Mouse (Mus musculus) limb, embryonic 14.5 days (tissue): ENCODE measurements around the gene Nipal4. TPM values are rescaled to one million over a fixed set of nuclear protein-coding genes. Genes with fewer than 3 reads are reported as not detected.

Experiments used
- ATAC-seq: fragments of 200-750 bp; cut with Nextera tagmentation; 2 replicates; pipeline ENCODE4 v1.8.0; 2017; ENCODE audit warnings: low read depth, moderate number of reproducible peaks, moderate TSS enrichment; ENCODE audit not compliant: low FRiP score
- DNase-seq: peaks from one replicate; pipeline ENCODE4 v3.0.0-alpha.2; 2015; ENCODE audit warnings: low spot score
- H3K27ac ChIP-seq: fragments of 300-500 bp; sonication (generic); replicated peaks from 2 replicates; pipeline ENCODE4 v1.5.1; 2014; ENCODE audit warnings: low read depth, mild to moderate bottlenecking, low read length, moderate library complexity, mixed read lengths
- H3K27me3 ChIP-seq: fragments of 300-500 bp; sonication (generic); 2 replicates; pipeline ENCODE4 v1.6.1; 2014; ENCODE audit warnings: low read length, mixed read lengths; ENCODE audit not compliant: control insufficient read depth, insufficient read depth
- H3K36me3 ChIP-seq: fragments of 300-500 bp; sonication (generic); 2 replicates; pipeline ENCODE4 v1.6.1; 2014; ENCODE audit warnings: mild to moderate bottlenecking, low read length, moderate library complexity, mixed read lengths; ENCODE audit not compliant: control insufficient read depth, insufficient read depth
- H3K4me1 ChIP-seq: fragments of 300-500 bp; sonication (generic); 2 replicates; pipeline ENCODE4 v1.6.1; 2014; ENCODE audit warnings: antibody characterized with exemption, low read length, mixed read lengths; ENCODE audit not compliant: control insufficient read depth, insufficient read depth
- H3K4me2 ChIP-seq: fragments of 300-500 bp; sonication (generic); replicated peaks from 2 replicates; pipeline ENCODE4 v1.6.1; 2014; ENCODE audit warnings: low read depth, mild to moderate bottlenecking, low read length, moderate library complexity; ENCODE audit not compliant: severe bottlenecking
- H3K4me3 ChIP-seq: fragments of 300-500 bp; sonication (generic); replicated peaks from 2 replicates; pipeline ENCODE4 v1.5.1; 2014; ENCODE audit warnings: low read length
- H3K9ac ChIP-seq: fragments of 300-500 bp; sonication (generic); 2 replicates; pipeline ENCODE4 v1.6.1; 2014; ENCODE audit warnings: mild to moderate bottlenecking, low read depth, low read length, moderate library complexity; ENCODE audit not compliant: severe bottlenecking
- H3K9me3 ChIP-seq: fragments of 300-500 bp; sonication (generic); 2 replicates; pipeline ENCODE4 v1.6.1; 2016; ENCODE audit warnings: low read length; ENCODE audit not compliant: control insufficient read depth
- POLR2A ChIP-seq: fragments of 200-500 bp; IDR thresholded peaks from 2 replicates; pipeline ENCODE4 v1.8.0; 2012; ENCODE audit warnings: inconsistent platforms, mild to moderate bottlenecking, moderate library complexity, borderline replicate concordance; ENCODE audit not compliant: insufficient read depth, insufficient read length; ENCODE audit errors: extremely low read depth
- WGBS: fragments of 180-500 bp; shearing (Covaris S2); extraction: QIAGEN DNeasy Blood & Tissue Kit; methylation state at CpG from one replicate; pipeline ENCODE4 v1.1.7; 2014; 5-methylcytosine and 5-hydroxymethylcytosine counted together
- polyA plus RNA-seq, 2 experiments: library from polyadenylated mRNA; depleted of rRNA in 1 of 2; stranded (reverse) in 1 of 2; unstranded in 1 of 2; fragments of >200 nt; fragmentation: Nextera tagmentation in 1 of 2; extraction: Ambion mirVana in 1 of 2; gene quantifications; 2 replicates each; pipeline versions ENCODE4 v1.2.1 to v1.2.3; 2012 to 2014

Gene Nipal4
- polyA plus RNA-seq, 2 experiments: 3.2 to 4.3 TPM

GRCm38 (mm10) chr11:46157462-46157861 is 8.8 kb downstream of the Nipal4 start:
- no peak overlapping the region for H3K4me2 ChIP-seq

GRCm38 (mm10) chr11:46156945-46157344 is 9.4 kb downstream of the Nipal4 start:
- Histone ChIP-seq H3K4me3 (no peak overlapping the region), H3K4me2 (no peak overlapping the region), H3K27ac (no peak overlapping the region), H3K27me3 (no peaks in the 10 kb centered on the region), H3K9me3 (no peaks in the 10 kb centered on the region), H3K9ac (no peak overlapping the region), H3K36me3 (no peaks in the 10 kb centered on the region), H3K4me1 (no peaks in the 10 kb centered on the region)
- 86% methylated on average over 8 of the region's 8 CpGs for WGBS
- DNase-seq (no peak), ATAC-seq (no peak)
- TF ChIP-seq POLR2A: no peak

More at GRCm38 (mm10) chr11:46157462-46157861, 8.8 kb downstream of the Nipal4 start:
- no peak for DNase-seq
- Histone ChIP-seq H3K27ac (no peak overlapping the region), H3K4me1 (no peaks in the 10 kb centered on the region), H3K4me3 (no peak overlapping the region), H3K36me3 (no peaks in the 10 kb centered on the region), H3K27me3 (no peaks in the 10 kb centered on the region), H3K9ac (no peak overlapping the region), H3K9me3 (no peaks in the 10 kb centered on the region)
- no peak for ATAC-seq
- no peak for TF ChIP-seq POLR2A

GRCm38 (mm10) chr11:46146619-46147018 is 19.7 kb downstream of the Nipal4 start:
- no peaks in the 10 kb centered on the region for H3K4me1 ChIP-seq
- no peak for TF ChIP-seq POLR2A
- H3K9me3 ChIP-seq: no peaks in the 10 kb centered on the region
- H3K27me3 ChIP-seq: no peaks in the 10 kb centered on the region
- H3K4me3 ChIP-seq: no peak overlapping the region
- no peak overlapping the region for H3K4me2 ChIP-seq
- DNase-seq: no peak
- H3K27ac ChIP-seq: no peak overlapping the region
- WGBS: 90% methylated on average over 5 of the region's 5 CpGs
- peaks cover 26% of the 10 kb centered on the region for H3K36me3 ChIP-seq
- ATAC-seq: no peak
- H3K9ac ChIP-seq: no peak overlapping the region

GRCm38 (mm10) chr11:46145163-46145875 is 21.0 kb downstream of the Nipal4 start:
- ATAC-seq (no peak), DNase-seq (no peak)
- Histone ChIP-seq H3K4me3 (no peak overlapping the region), H3K36me3 (peaks cover 39% of the 10 kb centered on the region), H3K27me3 (no peaks in the 10 kb centered on the region), H3K9me3 (no peaks in the 10 kb centered on the region), H3K27ac (no peak overlapping the region), H3K4me2 (no peak overlapping the region), H3K9ac (no peak overlapping the region), H3K4me1 (no peaks in the 10 kb centered on the region)
- 85% methylated on average over 11 of the region's 11 CpGs for WGBS
- TF ChIP-seq POLR2A: no peak

DNA sequence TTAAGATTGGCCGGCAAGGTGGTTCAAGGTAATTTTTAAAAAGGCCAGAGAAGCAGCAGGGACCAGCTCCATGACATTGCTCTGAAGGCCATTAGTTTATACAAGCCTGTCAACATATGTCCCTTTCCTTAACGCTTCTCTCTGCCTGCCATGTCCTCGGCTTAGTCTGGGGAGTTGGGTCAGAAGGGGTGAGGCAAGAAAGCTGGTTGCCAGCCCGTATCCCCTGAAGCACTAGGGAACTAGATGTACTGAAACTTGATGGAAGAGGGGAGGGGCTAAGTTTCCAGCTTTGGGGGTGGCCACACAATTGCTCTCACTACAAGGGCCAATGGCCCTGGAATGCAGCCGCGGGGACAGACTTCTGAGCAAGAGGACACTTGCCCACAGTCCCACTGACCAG is 23.0 kb downstream of the Nipal4 start:
- Histone ChIP-seq H3K9me3 (no peaks in the 10 kb centered on the region), H3K27ac (no peak overlapping the region), H3K4me2 (no peak overlapping the region), H3K4me1 (no peaks in the 10 kb centered on the region), H3K9ac (no peak overlapping the region), H3K27me3 (no peaks in the 10 kb centered on the region), H3K36me3 (peaks cover 59% of the 10 kb centered on the region), H3K4me3 (no peak overlapping the region)
- 86% methylated on average over 6 of the region's 6 CpGs for WGBS
- DNase-seq (no peak), ATAC-seq (no peak)
- no peak for TF ChIP-seq POLR2A
